Mouse (Mus musculus) thymus, postnatal 36 days (tissue): Measurements from ENCODE around the gene Krtap1-5.
"Not testable (repeated sequence)": the region's sequence is repeated elsewhere in the genome, so short reads cannot be mapped to it uniquely, and the experiment has no call there.

ENCODE experiments used
- DNase-seq, 2 experiments: peaks; one replicate each; pipeline ENCODE4 v3.0.0; 2022; ENCODE audit warnings: mixed read lengths in 2 of 2

The Krtap1-5 gene

DNA sequence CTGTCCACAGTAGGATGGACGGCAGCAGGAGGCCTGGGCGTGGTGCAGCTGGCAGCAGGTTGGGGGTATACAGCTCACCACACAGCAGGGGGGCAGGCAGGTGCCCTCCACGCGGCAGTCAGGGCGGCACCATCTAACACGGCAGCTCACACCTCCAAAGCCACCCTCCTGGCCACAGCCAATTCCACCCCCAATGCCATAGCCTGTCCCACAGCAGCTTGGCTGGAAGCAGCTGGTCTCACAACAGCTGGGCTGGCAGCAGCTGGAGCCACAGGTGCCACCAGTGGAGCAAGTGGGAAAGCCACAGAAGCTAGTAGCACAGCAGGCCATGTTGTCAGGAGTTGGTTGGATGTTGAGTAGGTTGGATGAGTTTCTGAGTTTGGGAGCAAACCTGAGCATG, at the start of gene Krtap1-5:
TSS of gene Krtap1-5 (minus strand) at position 381 of the 400 bp plus-strand sequence.
- DNase-seq, result no peak

GRCm38 (mm10) chr11:99628138-99628537, 47.3 kb upstream of the Krtap1-5 start, which contains the start of gene Krtap4-1:
Krtap4-1 (minus strand) TSS chr11:99628238.
- no peak for DNase-seq

DNA sequence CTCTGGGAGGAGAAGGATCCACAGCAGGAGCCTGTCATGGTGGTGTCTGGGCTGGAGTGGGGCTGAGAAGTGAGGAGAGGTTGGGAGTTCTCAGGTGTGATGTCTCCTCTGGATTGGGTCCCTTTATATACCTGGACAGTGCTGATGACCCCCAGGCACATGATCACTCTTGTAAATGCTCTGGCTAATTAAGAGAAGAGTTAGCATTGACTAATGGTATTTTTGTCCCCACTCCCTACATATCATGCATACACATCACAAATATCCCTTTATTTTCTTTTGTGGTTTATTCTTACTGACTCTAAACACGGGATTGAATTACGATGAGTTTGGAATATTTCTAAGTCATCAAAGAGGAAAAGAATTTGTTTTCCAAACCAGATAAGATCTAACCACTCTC, 39.5 kb upstream of the Krtap1-5 start, which contains the start of gene Gm11562:
TSS of gene Gm11562 (minus strand) at position 101 of the 400 bp plus-strand sequence.
- DNase-seq, result no peak

GRCm38 (mm10) chr11:99614796-99615363, 34.1 kb upstream of the Krtap1-5 start, which contains the start of gene Krtap2-4:
Krtap2-4 (minus strand) TSS chr11:99614846.
- DNase-seq, result no peak

DNA sequence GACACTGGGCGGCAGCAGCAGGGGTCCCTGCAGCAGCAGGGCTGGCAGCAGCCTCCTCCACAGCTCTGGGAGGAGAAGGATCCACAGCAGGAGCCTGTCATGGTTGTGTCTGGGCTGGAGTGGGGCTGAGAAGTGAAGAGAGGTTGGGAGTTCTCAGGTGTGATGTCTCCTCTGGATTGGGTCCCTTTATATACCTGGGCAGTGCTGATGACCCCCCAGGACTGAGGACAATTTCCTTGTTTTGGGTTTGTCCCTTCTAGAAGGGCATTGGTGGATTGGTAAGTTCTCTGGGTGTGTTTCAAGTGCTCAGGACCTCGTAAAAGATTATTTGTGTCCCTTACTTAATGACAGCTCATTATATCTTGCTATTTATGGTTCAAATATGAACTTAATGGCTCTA, 29.3 kb upstream of the Krtap1-5 start, which contains the start of gene Gm11937:
TSS of gene Gm11937 (minus strand) at position 101 of the 400 bp plus-strand sequence.
- DNase-seq, result not testable (repeated sequence)

GRCm38 (mm10) chr11:99609126-99609525, 28.3 kb upstream of the Krtap1-5 start:
- DNase-seq, result no peak

GRCm38 (mm10) chr11:99603208-99603607, 22.4 kb upstream of the Krtap1-5 start, which contains the start of gene Gm11938:
Gm11938 (minus strand) TSS chr11:99603308.
- DNase-seq, result not testable (repeated sequence)

DNA sequence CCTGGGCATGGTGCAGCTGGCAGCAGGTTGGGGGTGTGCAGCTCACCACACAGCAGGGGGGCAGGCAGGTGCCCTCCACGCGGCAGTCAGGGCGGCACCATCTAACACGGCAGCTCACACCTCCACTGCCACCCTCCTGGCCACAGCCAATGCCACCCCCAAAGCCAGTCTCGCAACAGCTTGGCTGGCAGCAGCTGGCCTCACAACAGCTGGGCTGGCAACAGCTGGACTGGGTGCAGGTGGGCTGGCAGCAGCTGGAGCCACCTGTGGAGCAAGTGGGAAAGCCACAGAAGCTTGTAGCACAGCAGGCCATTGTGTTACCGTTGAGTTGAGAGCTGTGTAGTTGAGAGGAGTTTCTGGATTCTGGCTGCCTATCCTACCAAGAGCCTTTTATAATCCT, 16.9 kb upstream of the Krtap1-5 start, which contains the start of gene Krtap9-3:
TSS of gene Krtap9-3 (minus strand) at position 364 of the 400 bp plus-strand sequence.
- DNase-seq, result not testable (repeated sequence)

DNA sequence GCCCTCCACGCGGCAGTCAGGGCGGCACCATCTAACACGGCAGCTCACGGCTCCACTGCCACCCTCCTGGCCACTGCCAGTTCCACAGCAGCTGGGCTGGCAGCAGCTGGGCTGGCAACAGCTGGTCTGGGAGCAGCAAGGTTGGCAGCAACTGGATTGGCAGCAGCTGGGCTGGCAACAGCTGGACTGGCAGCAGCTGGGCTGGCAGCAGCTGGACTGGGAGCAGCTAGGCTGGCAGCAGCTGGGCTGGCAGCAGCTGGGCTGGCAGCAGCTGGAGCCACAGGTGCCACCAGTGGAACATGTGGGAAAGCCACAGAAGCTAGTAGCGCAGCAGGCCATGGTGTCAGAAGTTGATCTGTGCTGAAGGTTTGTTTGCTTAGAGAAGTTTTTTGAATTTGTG, 10.2 kb upstream of the Krtap1-5 start, which contains the start of gene Krtap1-3:
TSS of gene Krtap1-3 (minus strand) at position 359 of the 400 bp plus-strand sequence.
- no peak for DNase-seq

- no peak for DNase-seq
Observed at GRCm38 (mm10) chr11:99585096-99585495, 4.3 kb upstream of the Krtap1-5 start.

- DNase-seq, result no peak
Observed at GRCm38 (mm10) chr11:99583245-99583704, 2.5 kb upstream of the Krtap1-5 start, which contains the start of gene Krtap1-4. Krtap1-4 (minus strand) TSS chr11:99583654.

DNA sequence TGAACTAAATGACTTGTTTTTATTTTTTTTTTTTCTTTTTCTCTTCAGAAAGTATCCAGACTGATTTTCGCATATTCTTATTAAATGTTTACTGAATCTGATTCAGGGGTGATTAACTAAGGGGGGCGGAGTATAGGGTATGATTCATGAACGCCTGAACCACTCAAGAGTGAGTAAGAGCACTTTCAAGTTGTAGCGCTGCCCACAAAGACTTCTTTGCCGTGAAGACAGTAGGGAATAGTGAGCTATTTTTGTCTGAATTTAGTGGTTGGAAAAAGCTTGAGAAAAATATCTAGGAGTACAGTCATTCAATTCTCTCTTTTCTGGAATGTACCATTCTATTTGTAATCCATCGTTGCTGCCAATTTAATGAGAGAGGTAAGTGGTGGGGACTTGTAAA, 748 bp upstream of the Krtap1-5 start:
- DNase-seq, result no peak

- no peak for DNase-seq
Observed at GRCm38 (mm10) chr11:99581051-99581450, 235 bp upstream of the Krtap1-5 start.

GRCm38 (mm10) chr11:99574106-99574505, 6.7 kb downstream of the Krtap1-5 start:
- peak; percentile 35 to 50 for DNase-seq

- no peak for DNase-seq
Observed at GRCm38 (mm10) chr11:99573164-99573563, 7.7 kb downstream of the Krtap1-5 start.

- DNase-seq, result no peak
Observed at GRCm38 (mm10) chr11:99566530-99566929, 14.3 kb downstream of the Krtap1-5 start, which contains the start of gene Krtap3-1. Krtap3-1 (minus strand) TSS chr11:99566630.

GRCm38 (mm10) chr11:99562580-99562979, 18.2 kb downstream of the Krtap1-5 start:
- no peak for DNase-seq

DNA sequence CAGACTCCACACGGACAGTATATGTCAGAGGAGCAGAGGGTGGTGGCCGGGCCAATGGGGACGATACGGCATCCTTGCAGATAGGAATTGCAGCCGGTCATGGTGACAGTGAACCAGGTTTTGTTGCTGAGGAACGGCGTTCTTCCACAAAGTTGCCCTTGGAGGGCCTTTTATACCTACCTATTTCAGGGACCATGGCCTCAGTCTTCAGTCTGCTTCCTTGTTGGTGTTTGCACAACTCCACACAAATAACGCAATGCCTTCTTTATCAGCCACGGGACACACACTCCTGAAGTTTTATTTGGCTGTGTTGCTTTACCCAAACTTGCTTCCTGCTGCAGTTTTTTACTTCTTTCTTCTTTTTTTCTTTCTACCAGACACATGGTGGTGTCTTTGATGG, 21.4 kb downstream of the Krtap1-5 start, which contains the start of gene Gm11939:
TSS of gene Gm11939 (minus strand) at position 101 of the 400 bp plus-strand sequence.
- DNase-seq, result no peak

- no peak for DNase-seq
Observed at GRCm38 (mm10) chr11:99557976-99558745, 22.7 kb downstream of the Krtap1-5 start.

DNA sequence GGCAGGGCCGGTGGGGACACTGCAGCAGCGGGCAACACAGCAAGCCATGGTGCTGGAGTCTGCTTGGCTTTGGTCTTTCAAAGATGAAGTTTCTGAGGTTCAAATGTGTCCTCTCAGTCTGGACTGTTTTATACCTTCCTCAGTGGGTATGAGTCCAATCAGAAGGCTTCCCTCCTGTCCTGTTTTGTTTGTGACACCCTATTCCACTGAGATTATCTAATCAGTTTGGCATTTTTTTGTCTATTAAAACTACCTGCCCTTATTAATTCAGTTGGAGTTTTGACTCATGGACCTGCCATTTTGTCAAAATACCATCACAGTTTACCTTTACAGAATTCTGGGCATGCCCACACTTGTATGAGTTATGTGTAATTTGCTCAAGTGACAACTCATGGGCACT, 24.1 kb downstream of the Krtap1-5 start, which contains the start of gene Krtap3-2:
TSS of gene Krtap3-2 (minus strand) at position 101 of the 400 bp plus-strand sequence.
- DNase-seq, result no peak

DNA sequence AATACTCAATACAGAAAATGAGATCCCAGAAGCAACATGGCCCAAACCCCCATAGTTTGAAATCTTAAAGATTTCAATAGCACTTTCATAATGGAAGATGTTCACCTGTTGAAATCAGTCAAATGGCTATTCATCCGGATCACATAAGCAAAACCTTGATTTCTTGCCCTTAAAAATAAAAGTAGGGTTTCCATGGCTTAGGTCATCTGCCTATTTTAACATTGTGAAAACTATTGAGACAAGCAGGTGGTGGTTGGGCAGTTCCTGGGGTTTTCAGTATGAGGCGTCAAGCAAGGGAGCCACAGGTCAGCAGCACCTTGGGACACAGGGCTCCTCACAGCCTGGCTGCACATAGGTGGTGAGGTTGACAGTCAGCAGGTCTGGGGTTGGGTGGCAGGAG, 24.6 kb downstream of the Krtap1-5 start:
- no peak for DNase-seq

- no peak for DNase-seq
Observed at GRCm38 (mm10) chr11:99550765-99551164, 30.1 kb downstream of the Krtap1-5 start, which contains the start of gene Krtap3-3. Krtap3-3 (minus strand) TSS chr11:99550865.

DNA sequence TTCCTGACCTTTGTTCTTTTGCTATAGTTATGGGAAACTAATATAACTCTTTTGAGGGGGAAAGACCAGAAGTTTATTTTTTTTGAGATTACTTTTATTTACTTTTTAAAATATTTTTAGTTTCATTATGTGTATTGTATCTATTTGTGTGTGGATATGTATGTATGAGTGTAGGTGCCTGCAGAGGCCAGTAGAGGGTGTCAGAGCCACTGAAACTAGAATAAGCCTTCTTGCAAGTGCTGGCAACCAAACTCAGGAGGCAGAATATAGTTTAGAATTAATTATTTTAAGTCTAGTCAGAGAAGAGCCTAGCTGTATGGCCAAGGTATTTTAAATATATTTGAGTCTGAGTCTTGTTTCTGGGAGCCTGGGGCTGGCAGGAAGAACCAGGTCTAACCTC, 32.9 kb downstream of the Krtap1-5 start:
- no peak for DNase-seq
